Mouse (Mus musculus) G1E (cell line): ENCODE results near the gene Aloxe3.

Experiments used
- CTCF ChIP-seq: IDR thresholded peaks from 2 replicates; pipeline ENCODE4 v1.5.1; 2012; ENCODE audit warnings: low read depth, low read length, inconsistent platforms, mixed read lengths
- GATA1 ChIP-seq: IDR thresholded peaks from 2 replicates; pipeline ENCODE4 v1.6.1; 2012; ENCODE audit warnings: borderline replicate concordance, low read length, inconsistent platforms, mixed read lengths
- GATA2 ChIP-seq: IDR thresholded peaks from 2 replicates; pipeline ENCODE4 v1.6.1; 2012; ENCODE audit warnings: low read depth, low read length, inconsistent platforms, borderline replicate concordance
- POLR2AphosphoS5 ChIP-seq: IDR thresholded peaks from 2 replicates; pipeline ENCODE4 v1.6.1; 2012; ENCODE audit warnings: low read depth, low read length, inconsistent platforms; ENCODE audit not compliant: insufficient replicate concordance
- TAL1 ChIP-seq: conservative IDR thresholded peaks from 2 replicates; pipeline ENCODE4 v1.6.1; 2012; ENCODE audit warnings: low read depth, low read length, inconsistent platforms, mixed read lengths

- TF ChIP-seq POLR2AphosphoS5 (no peak), GATA1 (no peak), CTCF (no peak), TAL1 (no peak), GATA2 (no peak)
Measured at GRCm38 (mm10) chr11:69125852-69125918, at the start of gene Aloxe3.
